Mouse (Mus musculus) left cerebral cortex, postnatal 10 days (tissue): ENCODE data around the gene Tppp2. TPM values are rescaled to one million over a fixed set of nuclear protein-coding genes. Genes with fewer than 3 reads are reported as not detected.

Experiments
- DNase-seq, 2 experiments: peaks; one replicate each; pipeline ENCODE4 v3.0.0; 2021 to 2022; ENCODE audit warnings: low spot score in 2 of 2, mixed read lengths in 1 of 2; ENCODE audit errors: extremely low spot score in 1 of 2
- intact Hi-C: fragments of 180-260 bp; cut with DNase I; formaldehyde crosslinking; loops from one replicate; pipeline ENCODE4 v1.15.1; 2025
- total RNA-seq, 2 experiments: library from RNA; stranded (reverse); gene quantifications; 2 replicates each; pipeline ENCODE4 v1.2.3; 2021

Tppp2 gene
- total RNA-seq, 2 experiments from 2014 or later, result not detected

DNA sequence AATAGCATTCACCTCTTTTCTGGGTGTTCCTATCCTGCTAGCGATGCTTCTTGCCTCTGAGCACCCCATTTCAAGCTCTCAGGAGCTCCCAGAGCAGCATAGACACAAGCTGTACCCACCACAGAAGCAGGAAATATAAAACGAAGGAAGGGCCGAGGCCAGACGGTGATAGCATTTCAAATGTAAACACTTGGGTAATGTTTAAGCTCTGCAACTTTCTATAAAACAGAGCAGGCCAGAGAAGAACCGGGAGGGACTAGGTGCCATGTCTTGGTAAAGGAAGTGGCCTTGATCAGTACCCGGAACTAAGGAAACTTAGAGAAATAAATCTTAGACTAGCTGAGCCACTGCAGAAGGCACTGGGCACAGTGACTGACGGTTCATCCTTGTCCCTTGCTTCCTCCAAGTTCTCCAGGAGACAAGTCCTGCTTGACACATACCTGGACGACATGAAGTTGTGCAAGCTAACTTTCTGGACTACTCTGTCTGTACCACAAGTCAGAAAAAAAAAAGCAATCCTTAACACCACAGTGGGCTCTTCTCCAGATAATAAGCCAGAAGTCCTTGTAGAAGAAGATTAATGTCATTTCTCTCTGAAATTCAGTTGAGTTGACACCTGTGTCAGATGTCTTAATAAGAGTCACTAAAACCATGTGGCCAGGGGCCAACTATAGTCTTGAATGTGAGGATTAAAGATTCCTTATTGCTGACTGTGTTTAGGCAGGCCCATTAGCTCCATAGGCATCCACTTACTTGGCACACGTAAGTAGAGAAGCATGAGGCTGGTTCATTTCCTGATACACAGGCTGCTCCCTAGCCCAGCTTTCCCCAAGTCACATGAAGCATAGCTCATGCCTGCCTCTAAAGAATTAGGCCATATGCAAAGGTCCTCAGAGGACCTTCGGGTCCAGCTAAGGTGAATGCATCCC lies 14.1 kb downstream of the Tppp2 start:
- intact Hi-C loops, result no loop called here
- no peak for DNase-seq

DNA sequence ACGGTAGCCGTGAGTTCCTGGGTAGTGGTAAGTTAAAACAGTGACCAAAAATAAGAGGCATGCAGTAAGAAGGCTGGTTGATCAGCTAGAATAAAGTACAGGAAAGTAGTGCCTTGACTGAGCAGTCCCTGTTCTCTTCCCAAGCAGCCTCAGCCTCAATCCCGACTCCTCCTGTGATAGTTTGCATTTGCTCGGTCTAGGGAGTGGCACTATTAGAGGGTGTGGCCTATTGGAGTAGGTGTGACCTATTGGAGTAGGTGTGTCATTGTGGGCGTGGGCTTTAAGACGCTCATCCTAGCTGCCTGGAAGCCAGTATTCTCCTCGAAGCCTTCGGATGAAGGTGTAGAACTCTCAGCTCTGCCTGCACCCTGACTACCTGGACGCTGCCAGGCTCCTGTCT lies 20.8 kb downstream of the Tppp2 start:
- DNase-seq, result no peak
- intact Hi-C loops, result no loop called here

DNA sequence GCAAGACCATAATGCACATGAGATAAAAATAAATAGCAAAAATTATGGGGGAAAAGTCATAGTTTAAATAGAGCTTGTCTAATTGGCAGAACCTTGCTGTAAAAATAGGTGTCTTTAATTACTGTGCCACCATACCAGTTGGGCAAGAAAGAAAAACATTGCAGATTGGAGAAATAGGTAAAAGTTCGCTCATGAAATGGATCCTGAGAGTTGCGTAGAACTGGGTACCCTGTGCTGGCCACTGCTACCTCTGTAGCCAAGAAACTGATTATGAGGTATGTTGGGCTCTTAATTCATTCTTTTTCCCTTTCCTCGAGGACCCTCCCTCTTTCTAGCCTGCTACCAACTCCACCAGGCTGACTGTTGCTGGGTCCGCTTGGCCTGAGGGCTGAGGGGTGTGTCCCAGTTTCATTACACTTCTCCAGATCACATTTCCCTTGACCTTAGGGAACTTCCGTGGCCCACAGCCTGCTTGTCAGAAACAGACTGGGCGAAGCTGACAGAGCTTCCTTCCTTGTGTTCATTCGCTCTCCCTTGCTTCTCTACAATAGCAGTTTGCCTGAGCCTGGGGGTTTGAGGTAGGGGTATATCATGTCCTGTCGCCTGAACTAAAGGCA lies 22.8 kb downstream of the Tppp2 start:
- intact Hi-C loops, result no loop called here
- DNase-seq, result no peak

DNA sequence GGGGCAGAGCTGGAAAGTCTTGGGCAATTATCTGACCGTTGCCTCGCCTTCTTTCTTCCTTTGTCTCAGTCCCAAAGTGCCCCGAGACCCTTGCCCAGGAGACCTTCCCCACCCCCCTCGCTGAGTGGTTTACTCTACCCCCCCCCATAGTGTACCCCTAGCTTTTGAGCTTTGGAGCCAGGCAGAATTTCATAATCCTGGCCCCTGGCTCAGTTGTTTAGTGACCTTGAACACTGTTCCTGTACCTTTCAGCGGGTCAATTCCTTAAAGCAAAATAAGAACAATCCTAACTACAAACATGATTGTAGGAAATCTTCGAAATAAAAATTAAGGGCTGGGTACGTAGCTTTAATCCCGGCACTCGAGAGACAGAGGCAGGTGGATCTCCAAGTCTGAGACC lies 23.4 kb downstream of the Tppp2 start:
- DNase-seq, result no peak
- intact Hi-C loops, result no loop called here

DNA sequence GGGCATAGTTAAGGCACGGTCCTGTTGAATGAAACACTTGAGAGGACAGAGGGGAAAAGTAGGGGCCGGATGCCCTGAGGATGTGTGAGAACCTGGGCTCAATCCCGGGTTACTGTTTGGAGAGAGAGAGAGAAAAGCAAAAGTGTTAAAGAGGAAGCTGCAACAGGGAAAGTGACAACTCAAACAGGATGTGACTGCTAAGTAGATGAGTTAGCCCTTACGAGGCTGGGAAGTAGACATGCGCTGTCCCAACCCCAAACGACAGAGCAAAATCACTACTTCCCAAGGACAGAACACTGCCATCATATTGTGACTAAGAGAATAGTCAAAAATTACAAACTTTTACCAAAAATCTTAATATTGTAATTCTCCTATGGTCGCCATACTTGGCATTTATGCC lies 24.0 kb downstream of the Tppp2 start:
- DNase-seq, result no peak
- intact Hi-C loops, result no loop called here

DNA sequence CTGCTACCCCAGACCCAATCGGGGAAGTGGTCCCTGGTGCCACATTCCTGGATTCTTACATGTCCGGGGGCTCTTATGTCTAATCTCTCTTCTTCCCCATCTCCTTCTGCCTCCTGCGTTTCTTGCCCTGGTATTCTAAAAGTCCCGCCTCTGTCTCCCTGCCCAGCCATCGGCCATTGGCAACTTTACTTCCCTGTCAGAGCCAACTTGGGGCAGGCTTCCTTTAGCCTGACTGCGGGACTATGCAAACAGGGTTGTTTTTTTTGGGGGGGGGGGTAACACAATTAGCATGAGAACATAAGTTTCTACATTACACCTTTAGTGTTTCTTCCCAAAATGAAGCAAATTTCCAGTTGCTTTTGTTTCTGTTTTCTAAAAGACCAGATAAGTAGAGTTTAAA lies 25.1 kb downstream of the Tppp2 start:
- intact Hi-C loops, result no loop called here
- no peak for DNase-seq

DNA sequence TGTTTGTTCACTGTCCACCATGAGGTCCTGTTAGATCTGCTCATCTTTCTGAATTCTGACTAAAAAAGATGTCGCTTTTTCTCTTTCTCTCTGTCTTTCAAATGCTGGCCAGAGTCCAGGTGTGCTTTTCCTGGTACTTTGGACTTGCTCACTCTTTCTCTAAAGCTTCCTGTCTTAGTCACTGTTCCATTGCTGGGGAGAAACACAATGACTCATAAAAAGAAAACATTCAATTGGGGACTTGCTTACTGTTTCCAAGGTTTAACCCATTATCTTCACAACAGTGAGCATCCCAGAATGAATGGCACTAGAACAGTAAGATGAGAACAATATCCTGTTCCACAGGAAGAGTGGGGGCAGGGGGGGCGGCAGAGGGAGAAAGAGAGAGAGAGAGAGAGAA lies 42.1 kb downstream of the Tppp2 start:
- DNase-seq, result no peak
- intact Hi-C loops, result no loop called here

DNA sequence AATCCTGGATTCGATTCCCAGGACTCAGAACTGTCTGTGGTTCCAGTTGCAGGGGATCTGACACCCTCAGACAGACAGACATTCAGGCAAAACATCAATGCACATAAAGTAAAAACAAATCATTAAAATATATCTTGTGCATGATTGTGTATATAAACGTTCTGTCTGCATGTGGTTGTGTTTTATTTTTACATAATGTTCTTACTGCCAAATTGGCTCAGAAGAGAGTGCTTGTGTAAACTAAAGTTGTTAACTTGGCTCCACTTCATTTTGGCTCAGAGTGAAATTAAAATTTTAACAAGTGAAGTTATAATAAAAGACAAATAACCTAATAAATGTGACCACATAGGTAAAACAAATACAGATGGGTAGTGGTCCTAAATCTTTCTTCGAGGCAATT lies 49.2 kb downstream of the Tppp2 start:
- no peak for DNase-seq

More for the DNA sequence above, 49.2 kb downstream of the Tppp2 start:
- intact Hi-C loops, result no loop called here

Other genes with a start within 250 kb of the Tppp2 start
- gene Gm17079, start 223.0 kb upstream of the Tppp2 start, total RNA-seq, result not detected
- not detected for gene Gm5800, start 201.2 kb upstream of the Tppp2 start, total RNA-seq
- gene Ang4, start 144.8 kb upstream of the Tppp2 start, total RNA-seq, result not detected
- gene AY358078, start 118.4 kb upstream of the Tppp2 start, total RNA-seq, result not detected
- not detected for gene Ear6, start 64.7 kb upstream of the Tppp2 start, total RNA-seq
- gene Mettl17, start 33.6 kb upstream of the Tppp2 start, total RNA-seq, result 10 to 100 TPM; 35.5 to 42.4 TPM
- gene Slc39a2, start 25.5 kb upstream of the Tppp2 start, total RNA-seq, result 1 to 10 TPM; 3.6 to 4.5 TPM
- 100 to 1,000 TPM; 337 to 367 TPM for gene Ndrg2, start 4.3 kb upstream of the Tppp2 start, total RNA-seq
- not detected for gene Rnase13, start 4.3 kb downstream of the Tppp2 start, total RNA-seq
- 10 to 100 TPM; 32.7 to 37.1 TPM for gene Arhgef40, start 66.3 kb downstream of the Tppp2 start, total RNA-seq
- not detected for gene Tmem253, start 97.2 kb downstream of the Tppp2 start, total RNA-seq
- 10 to 100 TPM; 30.2 to 32.4 TPM for gene Zfp219, start 102.3 kb downstream of the Tppp2 start, total RNA-seq
- gene Olfr221, start 124.0 kb downstream of the Tppp2 start, total RNA-seq, result not detected
- 100 to 1,000 TPM; 188 to 191 TPM for gene Hnrnpc, start 185.6 kb downstream of the Tppp2 start, total RNA-seq
- gene Rpgrip1, start 192.3 kb downstream of the Tppp2 start, total RNA-seq, result 1 to 10 TPM; 3.7 to 3.8 TPM